Mouse (Mus musculus) c-Kit-positive CD71-positive TER-119-positive erythroid progenitor cells, embryonic 14.5 days (primary cell): ENCODE measurements around the gene Nrip1.
"Not testable (repeated sequence)": the region's sequence is repeated elsewhere in the genome, so short reads cannot be mapped to it uniquely, and the experiment has no call there.

Experiments used
- DNase-seq: peaks from one replicate; pipeline ENCODE4 v3.0.0-alpha.2; 2013; ENCODE audit warnings: low spot score

The Nrip1 gene

GRCm38 (mm10) chr16:76373671-76374091 is at the start of gene Nrip1:
TSS of gene Nrip1 (minus strand) at chr16:76373827.
- DNase-seq: peak; percentile 22

DNA sequence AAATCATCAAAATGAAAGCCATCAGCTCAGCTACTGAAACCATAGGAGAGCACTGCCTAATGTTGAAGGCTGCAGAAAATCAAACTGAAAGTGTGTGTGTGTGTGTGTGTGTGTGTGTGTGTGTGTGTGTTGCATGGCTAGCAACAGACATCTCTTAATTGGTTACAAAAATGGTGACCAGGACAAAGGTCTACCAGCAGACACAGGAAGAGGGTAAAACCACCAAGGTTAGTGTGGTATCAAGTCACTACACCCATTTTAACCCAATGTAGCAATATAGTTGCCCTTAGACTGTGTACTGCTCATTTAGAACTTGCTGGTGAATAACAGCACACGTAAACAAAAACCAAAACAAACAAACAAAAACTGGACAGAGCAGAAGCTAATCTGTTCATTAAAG is 48.9 kb upstream of the Nrip1 start:
- no peak for DNase-seq

DNA sequence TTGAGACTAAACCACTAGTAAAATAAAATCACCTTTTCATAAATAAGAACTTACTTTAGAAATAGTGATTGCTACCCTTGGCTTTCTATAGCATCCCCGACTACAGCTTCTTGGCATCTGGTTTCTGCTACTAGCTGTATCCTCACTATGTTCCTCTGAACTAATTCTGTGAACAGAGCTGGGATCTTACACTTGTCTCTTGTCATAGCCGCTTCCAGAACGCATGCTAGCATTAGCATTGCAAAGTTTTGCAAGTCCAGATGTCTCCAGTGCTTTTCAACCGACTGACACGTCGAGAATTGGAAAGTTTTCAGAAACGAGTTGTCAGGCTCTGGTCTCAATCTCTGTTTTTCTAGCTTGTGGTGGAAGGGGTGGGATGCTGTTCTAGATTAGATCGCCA is 46.2 kb upstream of the Nrip1 start:
- DNase-seq: no peak

- no peak for DNase-seq
Measured at GRCm38 (mm10) chr16:76416477-76416876, 42.9 kb upstream of the Nrip1 start.

DNA sequence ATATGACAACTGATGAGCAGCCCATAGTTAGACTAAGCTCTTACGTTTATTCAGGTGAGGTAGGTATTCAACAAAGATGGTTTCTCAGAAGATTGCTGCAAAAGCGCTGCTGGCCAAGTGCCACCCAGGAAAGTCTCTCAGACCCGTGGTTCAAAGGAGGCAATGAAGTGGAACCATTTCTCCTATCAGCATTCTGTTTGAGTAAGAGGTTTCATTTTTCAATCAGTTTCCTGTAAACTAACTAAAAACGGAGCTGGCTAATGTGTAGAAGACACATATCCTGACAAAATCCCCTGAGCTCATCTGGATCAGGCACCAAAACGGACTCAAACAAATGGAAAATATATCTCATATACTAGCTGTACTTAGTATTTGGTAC is 42.4 kb upstream of the Nrip1 start:
- DNase-seq: no peak

- DNase-seq: no peak
Measured at GRCm38 (mm10) chr16:76415407-76416059, 41.9 kb upstream of the Nrip1 start.

- DNase-seq: no peak
Measured at GRCm38 (mm10) chr16:76414528-76414927, 40.9 kb upstream of the Nrip1 start.

DNA sequence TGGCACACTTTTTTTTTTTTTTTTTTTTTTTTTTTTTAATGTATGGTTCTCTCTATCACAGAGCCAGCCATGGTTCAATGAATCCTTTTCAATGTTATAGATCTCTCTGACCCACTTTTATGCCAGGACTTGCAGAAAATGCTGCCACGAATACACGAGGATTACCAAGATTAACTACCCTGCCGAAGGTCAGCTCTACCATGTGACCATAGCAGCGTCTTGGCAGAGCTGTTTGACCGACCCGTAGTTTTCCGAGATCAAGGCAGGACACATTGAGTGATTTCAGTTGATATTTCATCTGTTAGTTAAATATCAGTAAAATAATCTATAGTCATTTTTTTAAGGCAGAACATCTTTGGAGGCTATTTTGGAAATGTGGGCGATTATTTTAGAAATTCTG is 40.0 kb upstream of the Nrip1 start:
- no peak for DNase-seq

DNA sequence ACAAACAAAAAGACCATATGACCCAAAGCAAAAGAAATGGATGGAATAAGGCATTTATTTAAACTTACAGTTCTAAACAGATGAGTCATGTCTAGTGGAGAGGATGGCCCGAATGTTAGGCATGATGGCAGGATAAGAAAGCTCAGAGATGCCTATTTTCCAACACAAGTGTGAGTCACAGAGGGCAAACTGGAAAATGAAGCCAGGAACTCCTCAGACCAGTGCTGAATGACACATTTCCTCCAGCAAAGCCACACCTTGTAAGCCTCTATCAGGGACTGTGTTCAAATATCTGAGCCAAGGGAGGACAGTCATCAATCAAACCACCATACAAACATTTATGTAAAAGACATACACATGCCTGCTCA is 35.7 kb upstream of the Nrip1 start:
- DNase-seq: no peak

GRCm38 (mm10) chr16:76408696-76409354 is 35.2 kb upstream of the Nrip1 start:
- DNase-seq: no peak

DNA sequence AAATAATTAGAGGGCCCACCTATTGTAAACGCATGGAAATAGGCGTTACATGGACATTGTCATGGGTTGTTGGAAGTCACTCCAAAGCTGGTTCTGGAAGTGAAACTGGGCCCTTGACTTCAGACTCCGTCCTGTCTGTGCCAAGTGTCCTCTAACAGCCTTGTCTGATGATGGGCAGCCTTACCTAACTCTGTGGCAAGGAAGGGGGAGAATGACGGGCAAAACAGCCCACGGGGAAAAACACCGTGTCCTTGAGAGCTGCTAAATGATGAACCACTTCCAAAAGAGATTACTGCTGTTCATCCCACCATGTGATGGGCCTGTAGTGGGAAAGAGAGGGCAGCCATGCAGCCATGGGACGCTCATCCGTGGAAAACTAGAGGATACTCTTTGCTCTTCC is 34.6 kb upstream of the Nrip1 start:
- DNase-seq: no peak

GRCm38 (mm10) chr16:76407321-76407920 is 33.8 kb upstream of the Nrip1 start:
- no peak for DNase-seq

GRCm38 (mm10) chr16:76406897-76407296 is 33.3 kb upstream of the Nrip1 start:
- no peak for DNase-seq

DNA sequence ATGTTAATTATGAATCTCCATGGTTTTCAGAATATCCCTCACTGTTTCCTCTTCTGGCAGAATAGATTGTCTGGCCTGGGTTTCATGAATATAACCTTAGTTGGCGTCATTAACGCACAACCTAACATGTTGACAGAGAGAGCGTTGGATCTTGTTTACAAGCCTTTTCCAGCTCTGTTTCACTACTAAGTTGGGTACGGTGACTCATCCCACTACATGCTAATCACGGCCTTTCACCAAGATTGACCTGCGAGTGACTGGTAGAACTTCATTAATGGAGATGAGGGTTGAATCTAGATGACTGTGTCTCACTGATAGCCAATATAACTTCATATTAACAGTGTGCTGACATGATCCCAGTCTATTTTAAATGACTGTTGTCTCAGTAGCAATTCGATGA is 32.7 kb upstream of the Nrip1 start:
- no peak for DNase-seq

- DNase-seq: not testable (repeated sequence)
Measured at GRCm38 (mm10) chr16:76403305-76403704, 29.7 kb upstream of the Nrip1 start.

GRCm38 (mm10) chr16:76396512-76396911 is 22.9 kb upstream of the Nrip1 start:
- DNase-seq: no peak

GRCm38 (mm10) chr16:76393267-76393666 is 19.6 kb upstream of the Nrip1 start:
- no peak for DNase-seq

- no peak for DNase-seq
Measured at GRCm38 (mm10) chr16:76386496-76386895, 12.9 kb upstream of the Nrip1 start.

DNA sequence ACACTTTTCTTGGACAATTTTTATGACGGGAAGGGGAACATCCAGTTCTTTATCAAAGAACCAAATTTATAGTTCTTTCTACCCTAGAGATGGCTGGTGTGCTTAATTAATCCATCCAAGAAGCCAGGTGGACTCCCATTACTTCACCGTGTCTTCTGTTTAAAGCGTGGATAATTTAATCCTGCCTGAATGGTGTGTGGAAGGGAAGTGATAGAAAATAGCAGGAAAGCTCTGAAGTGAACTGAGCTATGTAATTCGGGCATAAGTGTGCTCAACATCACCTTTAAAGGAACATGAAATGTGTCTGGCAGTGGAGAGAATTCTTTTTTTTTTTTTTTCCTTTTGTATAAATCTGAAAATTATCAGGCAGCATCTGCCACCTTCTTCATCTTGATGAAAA is 12.4 kb upstream of the Nrip1 start:
- DNase-seq: no peak

DNA sequence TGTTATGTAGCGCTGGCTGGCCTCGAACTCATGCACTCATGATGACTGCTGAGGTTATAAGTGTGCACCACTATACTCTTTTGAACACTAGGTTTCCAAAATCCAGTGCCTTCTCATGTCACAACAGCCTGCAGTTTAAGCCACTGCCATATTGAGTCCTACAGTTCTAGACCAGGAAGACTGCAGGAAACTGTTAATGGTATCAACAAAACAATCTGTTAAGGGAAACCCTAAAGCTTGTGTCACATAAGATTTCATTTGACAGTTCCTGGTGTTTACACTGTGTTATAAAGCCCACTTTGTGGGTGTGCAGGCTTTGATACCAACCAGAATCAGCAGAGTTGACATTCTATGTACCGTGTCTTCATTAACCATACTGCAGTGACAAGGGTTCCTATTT is 3.6 kb upstream of the Nrip1 start:
- DNase-seq: no peak

DNA sequence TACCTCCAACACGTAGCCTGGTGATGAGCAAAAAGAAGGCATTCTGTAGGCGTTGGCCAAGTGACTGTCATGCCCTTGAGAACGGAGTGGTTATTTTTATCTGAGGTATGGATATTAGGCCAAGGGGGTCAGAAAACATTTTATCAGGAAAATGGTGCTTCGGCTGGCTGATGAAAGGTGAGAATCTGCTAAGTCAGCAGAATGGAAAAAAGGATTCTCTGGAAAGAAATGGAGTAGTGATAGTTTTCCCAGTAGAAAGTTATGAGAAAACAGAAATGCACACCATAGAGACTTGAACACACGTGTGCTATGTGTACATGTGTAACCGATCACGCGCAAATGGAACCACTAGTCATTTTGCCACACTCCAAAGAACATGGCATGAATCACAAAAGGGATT is 3.0 kb upstream of the Nrip1 start:
- DNase-seq: no peak

DNA sequence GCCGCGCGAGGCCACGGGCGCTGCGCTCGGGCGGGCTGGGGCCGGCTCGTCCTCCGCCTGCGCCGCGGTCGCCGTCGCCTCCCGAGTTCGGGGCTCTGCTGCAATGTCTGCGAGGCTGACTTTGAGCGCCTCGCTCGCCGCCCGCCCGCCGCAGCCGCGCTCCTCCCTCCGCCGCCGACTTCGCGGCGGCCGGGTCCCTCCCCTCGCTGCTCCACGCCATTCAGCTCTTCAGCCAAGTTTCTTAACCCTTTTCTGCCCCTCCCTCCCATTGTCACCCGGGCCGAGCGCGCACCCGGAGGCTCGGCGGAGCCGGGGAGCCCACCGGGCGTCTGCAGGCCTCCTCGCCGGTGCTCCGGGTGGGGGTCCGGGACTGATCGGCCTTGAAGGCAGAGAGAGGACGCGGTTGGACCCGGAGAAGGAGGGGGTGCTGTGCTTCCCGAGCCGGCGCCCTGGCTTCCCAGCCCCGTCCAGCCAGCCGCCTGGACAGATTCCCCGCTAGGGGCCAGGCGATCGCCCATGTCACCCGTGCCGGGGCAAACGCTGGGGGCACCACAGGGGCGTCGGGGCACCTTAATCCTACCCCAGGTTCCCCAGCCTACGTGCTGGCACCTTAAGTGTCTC is 576 bp downstream of the Nrip1 start:
- peak; percentile 70 for DNase-seq
